Mouse (Mus musculus) hindbrain, embryonic 16.5 days (tissue): ENCODE results near the gene Ppp4r1. TPM values are rescaled to one million over a fixed set of nuclear protein-coding genes. Genes with fewer than 3 reads are reported as not detected.

Source experiments
- ATAC-seq: fragments of 200-750 bp; cut with Nextera tagmentation; 2 replicates; pipeline ENCODE4 v1.8.0; 2017; ENCODE audit warnings: moderate TSS enrichment, moderate library complexity
- H3K27ac ChIP-seq: fragments of 300-500 bp; sonication (generic); 2 replicates; pipeline ENCODE4 v1.5.1; 2014; ENCODE audit warnings: low read depth, mild to moderate bottlenecking, control low read depth, low read length, moderate library complexity
- H3K27me3 ChIP-seq: fragments of 300-500 bp; sonication (generic); replicated peaks from 2 replicates; pipeline ENCODE4 v1.6.1; 2014; ENCODE audit warnings: low read length; ENCODE audit not compliant: control insufficient read depth, insufficient read depth
- H3K36me3 ChIP-seq: fragments of 300-500 bp; sonication (generic); 2 replicates; pipeline ENCODE4 v1.6.1; 2014; ENCODE audit warnings: mild to moderate bottlenecking, low read length, moderate library complexity, mixed read lengths; ENCODE audit not compliant: control insufficient read depth, insufficient read depth
- H3K4me1 ChIP-seq: fragments of 300-500 bp; sonication (generic); 2 replicates; pipeline ENCODE4 v1.6.1; 2014; ENCODE audit warnings: low read depth, low read length; ENCODE audit not compliant: control insufficient read depth, insufficient read depth
- H3K4me2 ChIP-seq: fragments of 300-500 bp; sonication (generic); 2 replicates; pipeline ENCODE4 v1.6.1; 2014; ENCODE audit warnings: mild to moderate bottlenecking, low read length, control low read depth, moderate library complexity
- H3K4me3 ChIP-seq: fragments of 300-500 bp; sonication (generic); 2 replicates; pipeline ENCODE4 v1.5.1; 2014; ENCODE audit warnings: mild to moderate bottlenecking, low read length, control low read depth, moderate library complexity
- H3K9ac ChIP-seq: fragments of 300-500 bp; sonication (generic); 2 replicates; pipeline ENCODE4 v1.6.1; 2014; ENCODE audit warnings: low read depth, mild to moderate bottlenecking, control low read depth, low read length, moderate library complexity
- H3K9me3 ChIP-seq: fragments of 300-500 bp; sonication (generic); 2 replicates; pipeline ENCODE4 v1.6.1; 2014; ENCODE audit warnings: mild to moderate bottlenecking, low read length, moderate library complexity; ENCODE audit not compliant: control insufficient read depth
- WGBS: fragments of 180-500 bp; shearing (Covaris S2); extraction: QIAGEN DNeasy Blood & Tissue Kit; methylation state at CpG from one replicate; pipeline ENCODE4 v1.1.7; 2014; 5-methylcytosine and 5-hydroxymethylcytosine counted together
- polyA plus RNA-seq: library from polyadenylated mRNA; unstranded; fragments of >200 nt; fragmentation: Nextera tagmentation; extraction: Ambion mirVana; gene quantifications from 2 replicates; pipeline ENCODE4 v1.2.1, GENCODE M21; 2015

Ppp4r1 gene
- polyA plus RNA-seq, 1 experiment from 2014 or later, result 37.1 TPM

DNA sequence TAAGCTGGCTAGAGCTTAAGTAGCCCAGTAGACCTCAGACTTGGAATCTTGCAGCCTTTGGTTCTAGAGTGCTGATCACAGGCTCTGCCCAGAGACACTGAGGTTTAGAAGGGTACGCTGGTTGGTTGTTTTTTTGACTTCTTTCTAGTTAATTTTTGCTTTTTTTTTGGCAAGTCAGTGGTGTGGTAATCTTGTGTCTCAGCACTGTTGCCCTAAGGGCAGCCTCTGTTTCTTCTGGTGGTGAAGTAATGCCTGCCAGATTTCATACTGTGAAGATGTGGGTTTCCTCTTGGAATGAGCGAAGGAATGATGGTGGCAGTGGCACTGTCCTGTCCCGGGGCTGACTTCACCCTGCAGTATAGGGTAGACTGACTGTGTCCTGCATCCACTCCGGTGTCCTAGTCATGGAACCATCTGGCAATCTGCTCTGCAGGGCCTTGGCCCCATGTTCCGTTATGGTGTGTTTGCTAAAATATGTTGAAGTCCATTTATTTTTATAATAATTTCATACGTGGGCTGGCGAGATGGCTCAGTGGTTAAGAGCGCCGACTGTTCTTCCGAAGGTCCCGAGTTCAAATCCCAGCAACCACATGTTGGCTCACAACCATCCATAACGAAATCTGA, 11.0 kb downstream of the Ppp4r1 start:
- H3K4me1 ChIP-seq, result peaks cover 4% of the 10 kb centered on the region; the same call in 1 of the 2 replicates
- WGBS, result 94% methylated on average over 12 of the region's 12 CpGs

DNA sequence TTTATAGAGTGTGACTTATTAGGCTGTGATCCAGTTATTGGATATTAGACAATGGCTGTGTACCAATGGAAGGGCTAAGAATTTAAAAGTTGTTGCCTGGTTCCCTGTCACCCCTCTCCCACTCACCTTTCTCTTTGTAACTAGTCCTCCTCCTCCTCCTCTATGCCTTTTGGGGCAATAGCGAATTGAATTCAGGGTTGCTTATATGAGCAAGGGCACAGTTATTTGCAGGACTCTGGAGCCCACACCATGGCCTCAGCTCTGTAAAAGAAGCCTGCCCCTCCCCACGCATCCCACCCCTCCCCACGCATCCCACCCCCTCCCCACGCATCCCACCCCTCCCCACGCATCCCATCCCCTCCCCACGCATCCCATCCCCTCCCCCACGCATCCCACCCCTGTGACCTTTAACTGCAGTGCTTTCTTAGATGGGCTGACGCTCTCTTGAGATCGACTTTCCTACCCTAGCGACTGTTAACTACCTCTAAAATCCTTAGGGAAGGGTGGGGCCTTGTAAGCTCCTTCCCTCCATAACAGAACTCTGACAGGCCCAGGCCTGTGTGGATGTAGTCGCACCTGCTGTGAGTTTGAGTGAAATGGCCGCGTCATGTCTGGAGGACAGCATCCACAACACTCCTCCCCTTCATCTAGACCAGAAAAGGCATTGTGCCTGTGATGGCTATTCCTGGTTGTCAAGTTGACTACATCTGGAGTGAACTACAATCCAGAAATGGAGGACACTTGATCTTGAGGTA, 11.9 kb downstream of the Ppp4r1 start:
- no peak for ATAC-seq
- no peaks in the 10 kb centered on the region for H3K36me3 ChIP-seq
- 88% methylated on average over 13 of the region's 13 CpGs for WGBS
- H3K9me3 ChIP-seq, result no peaks in the 10 kb centered on the region
- H3K27me3 ChIP-seq, result no peaks in the 10 kb centered on the region
- H3K9ac ChIP-seq, result no peak overlapping the region
- no peak overlapping the region for H3K27ac ChIP-seq
- no peak overlapping the region for H3K4me2 ChIP-seq
- H3K4me1 ChIP-seq, result peaks cover 2% of the 10 kb centered on the region; the same call in 1 of the 2 replicates
- no peak overlapping the region for H3K4me3 ChIP-seq

More for the DNA sequence above, 11.0 kb downstream of the Ppp4r1 start:
- Histone ChIP-seq H3K27me3 (no peaks in the 10 kb centered on the region), H3K36me3 (no peaks in the 10 kb centered on the region), H3K27ac (no peak overlapping the region), H3K9me3 (no peaks in the 10 kb centered on the region), H3K4me3 (no peak overlapping the region), H3K9ac (no peak overlapping the region), H3K4me2 (no peak overlapping the region)
- ATAC-seq, result no peak

DNA sequence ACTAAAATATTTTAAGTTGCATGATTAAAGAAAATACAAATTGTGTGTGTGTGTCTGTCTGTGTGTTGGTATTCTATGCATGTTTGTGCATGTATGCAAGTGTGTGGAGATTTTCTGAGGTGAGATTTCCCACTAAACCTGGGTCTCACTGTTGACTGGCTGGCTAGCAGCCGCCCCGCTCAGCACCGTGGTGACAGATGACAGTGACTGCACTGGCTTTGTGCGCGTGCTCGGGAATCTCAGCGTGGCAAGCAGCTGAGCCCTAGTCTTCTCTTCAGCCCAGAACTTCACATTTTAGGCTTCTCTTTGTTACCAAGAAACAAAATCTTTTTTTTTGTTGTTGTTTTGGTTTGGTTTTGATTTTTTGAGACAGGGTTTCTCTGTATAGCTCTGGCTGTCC, 13.7 kb downstream of the Ppp4r1 start:
- Histone ChIP-seq H3K4me3 (no peak overlapping the region), H3K36me3 (no peaks in the 10 kb centered on the region), H3K27ac (no peak overlapping the region), H3K4me2 (no peak overlapping the region), H3K9ac (no peak overlapping the region), H3K27me3 (no peaks in the 10 kb centered on the region), H3K4me1 (peaks cover 2% of the 10 kb centered on the region; the same call in 1 of the 2 replicates), H3K9me3 (no peaks in the 10 kb centered on the region)
- WGBS, result 46% methylated on average over 7 of the region's 7 CpGs
- ATAC-seq, result no peak

DNA sequence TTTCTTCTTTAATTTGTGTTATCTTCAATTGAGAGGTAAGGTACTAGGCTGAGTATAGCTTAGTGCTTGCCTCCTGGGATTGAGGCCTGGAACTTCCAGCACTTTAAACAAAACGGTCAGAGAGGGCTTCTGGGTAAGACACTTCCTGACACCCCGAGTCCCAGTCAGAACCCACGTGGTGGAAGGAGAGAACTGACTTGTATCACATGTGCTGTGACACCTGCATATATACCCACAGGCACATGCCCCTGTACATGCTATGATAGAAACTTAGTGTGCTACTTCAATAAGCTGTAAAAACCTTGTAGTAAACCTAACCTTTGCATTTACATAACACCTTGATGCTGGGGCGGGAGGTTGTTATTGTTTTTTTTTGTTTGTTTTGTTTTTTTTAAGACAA, 16.1 kb downstream of the Ppp4r1 start:
- H3K9ac ChIP-seq, result no peak overlapping the region
- H3K4me1 ChIP-seq, result peaks cover 3% of the 10 kb centered on the region; the same call in 1 of the 2 replicates
- 80% methylated on average over 4 of the region's 4 CpGs for WGBS
- H3K27ac ChIP-seq, result no peak overlapping the region
- no peak for ATAC-seq
- no peaks in the 10 kb centered on the region for H3K9me3 ChIP-seq
- no peak overlapping the region for H3K4me2 ChIP-seq
- H3K36me3 ChIP-seq, result no peaks in the 10 kb centered on the region
- no peaks in the 10 kb centered on the region for H3K27me3 ChIP-seq
- H3K4me3 ChIP-seq, result no peak overlapping the region

DNA sequence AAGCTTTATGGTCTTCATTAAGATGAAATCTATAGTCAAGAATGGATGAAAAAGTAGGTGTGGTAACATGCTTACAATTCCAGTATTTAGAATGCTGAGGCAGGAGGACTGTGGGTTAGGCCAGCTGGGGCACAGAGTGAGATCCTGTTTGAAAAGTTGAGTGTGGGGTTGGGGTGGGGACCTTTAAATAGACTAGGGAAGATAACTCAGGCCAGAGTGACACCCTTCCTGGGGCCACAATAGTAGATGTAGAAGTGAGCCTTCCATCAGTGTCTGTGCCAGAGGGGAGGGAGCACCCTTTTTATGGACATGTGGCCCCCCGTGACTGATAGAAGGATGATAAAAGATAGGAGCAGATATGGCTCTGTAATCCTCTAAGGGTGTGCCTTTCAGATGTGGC, 17.0 kb downstream of the Ppp4r1 start:
- Histone ChIP-seq H3K4me2 (no peak overlapping the region), H3K36me3 (0 out of 2 replicates have a peak, but pooled peaks cover 2% of the 10 kb centered on the region), H3K4me1 (peaks cover 3% of the 10 kb centered on the region; the same call in 1 of the 2 replicates), H3K27ac (no peak overlapping the region), H3K9ac (no peak overlapping the region), H3K9me3 (no peaks in the 10 kb centered on the region), H3K4me3 (no peak overlapping the region), H3K27me3 (no peaks in the 10 kb centered on the region)
- whole genome bisulfite sequencing, result 90% methylated on average over 1 of the region's 1 CpGs
- ATAC-seq, result no peak

DNA sequence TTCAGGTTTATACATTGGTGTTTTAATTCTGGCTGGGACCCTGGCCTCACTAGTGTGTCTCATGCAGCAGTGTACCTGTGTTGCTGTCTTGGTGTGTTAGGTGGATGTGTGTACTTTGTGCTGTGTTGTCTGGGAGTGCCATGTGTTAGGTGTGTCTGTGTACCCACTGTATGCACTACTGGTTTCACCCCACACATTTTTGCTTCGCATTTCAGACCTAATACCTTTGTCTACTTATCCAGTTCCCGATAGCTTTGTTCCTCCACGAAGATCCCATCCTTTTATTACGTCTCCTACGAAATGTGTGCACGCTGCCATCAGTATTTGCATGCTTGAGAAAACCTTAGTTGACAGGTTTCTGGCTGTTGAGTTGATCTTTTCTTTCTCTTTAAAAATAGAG, 18.1 kb downstream of the Ppp4r1 start:
- no peak for ATAC-seq
- Histone ChIP-seq H3K36me3 (0 out of 2 replicates have a peak, but pooled peaks cover 6% of the 10 kb centered on the region), H3K27ac (no peak overlapping the region), H3K27me3 (no peaks in the 10 kb centered on the region), H3K4me3 (no peak overlapping the region), H3K9ac (no peak overlapping the region), H3K9me3 (no peaks in the 10 kb centered on the region), H3K4me2 (no peak overlapping the region), H3K4me1 (peaks cover 3% of the 10 kb centered on the region; the same call in 1 of the 2 replicates)
- WGBS, result 84% methylated on average over 6 of the region's 6 CpGs

DNA sequence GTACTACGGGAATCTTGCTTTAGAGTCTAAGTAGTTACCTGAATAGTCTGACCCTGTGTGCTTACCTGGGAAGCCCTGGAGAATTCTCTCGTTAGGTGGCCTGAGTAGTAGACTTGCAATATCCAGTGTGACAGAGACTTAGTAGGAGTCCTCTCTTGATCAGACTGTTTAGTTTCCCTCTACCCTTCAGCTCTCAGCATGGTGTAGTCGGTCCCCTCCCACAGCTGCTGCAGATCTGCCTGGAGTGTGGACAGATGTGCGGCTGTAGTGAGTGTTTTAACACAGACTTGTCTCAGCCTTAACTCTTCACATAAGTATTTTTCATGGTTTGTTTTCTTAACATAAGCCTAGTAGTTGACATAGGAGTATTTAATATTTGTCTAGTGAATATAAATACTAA, 19.7 kb downstream of the Ppp4r1 start:
- no peak overlapping the region for H3K9ac ChIP-seq
- H3K4me3 ChIP-seq, result no peak overlapping the region
- 76% methylated on average over 4 of the region's 4 CpGs for WGBS
- no peaks in the 10 kb centered on the region for H3K9me3 ChIP-seq
- ATAC-seq, result no peak
- H3K4me1 ChIP-seq, result peaks cover 3% of the 10 kb centered on the region; the same call in 1 of the 2 replicates
- 0 out of 2 replicates have a peak, but pooled peaks cover 6% of the 10 kb centered on the region for H3K36me3 ChIP-seq
- H3K27me3 ChIP-seq, result no peaks in the 10 kb centered on the region
- H3K27ac ChIP-seq, result no peak overlapping the region
- no peak overlapping the region for H3K4me2 ChIP-seq

DNA sequence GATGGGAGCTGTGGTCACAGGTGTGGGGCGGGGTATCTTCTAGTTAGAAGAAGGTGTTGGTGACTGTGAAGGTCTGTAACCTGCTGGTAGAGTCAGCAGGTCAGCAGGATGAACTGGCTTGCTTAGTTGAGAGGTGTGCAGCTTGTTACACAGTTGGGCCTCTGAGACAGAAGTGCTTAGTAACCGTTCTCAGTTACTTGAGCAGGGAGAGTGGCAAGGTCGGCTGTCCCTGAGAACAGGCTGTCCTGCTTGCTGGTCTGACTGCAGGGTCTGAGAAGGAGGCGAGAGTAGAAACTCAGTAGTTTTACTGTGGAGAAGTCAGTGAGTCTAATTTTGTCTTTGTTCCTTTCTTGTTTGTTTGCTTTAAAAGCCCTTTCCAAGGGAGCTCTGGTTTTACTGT, 23.6 kb downstream of the Ppp4r1 start:
- no peaks in the 10 kb centered on the region for H3K9me3 ChIP-seq
- H3K27me3 ChIP-seq, result no peaks in the 10 kb centered on the region
- ATAC-seq, result no peak
- 0 out of 2 replicates have a peak, but pooled peaks cover 6% of the 10 kb centered on the region for H3K36me3 ChIP-seq
- H3K4me3 ChIP-seq, result no peak overlapping the region
- H3K4me2 ChIP-seq, result no peak overlapping the region
- WGBS, result 70% methylated on average over 4 of the region's 4 CpGs
- H3K27ac ChIP-seq, result no peak overlapping the region
- H3K4me1 ChIP-seq, result peaks cover 3% of the 10 kb centered on the region; the same call in 1 of the 2 replicates
- H3K9ac ChIP-seq, result no peak overlapping the region

DNA sequence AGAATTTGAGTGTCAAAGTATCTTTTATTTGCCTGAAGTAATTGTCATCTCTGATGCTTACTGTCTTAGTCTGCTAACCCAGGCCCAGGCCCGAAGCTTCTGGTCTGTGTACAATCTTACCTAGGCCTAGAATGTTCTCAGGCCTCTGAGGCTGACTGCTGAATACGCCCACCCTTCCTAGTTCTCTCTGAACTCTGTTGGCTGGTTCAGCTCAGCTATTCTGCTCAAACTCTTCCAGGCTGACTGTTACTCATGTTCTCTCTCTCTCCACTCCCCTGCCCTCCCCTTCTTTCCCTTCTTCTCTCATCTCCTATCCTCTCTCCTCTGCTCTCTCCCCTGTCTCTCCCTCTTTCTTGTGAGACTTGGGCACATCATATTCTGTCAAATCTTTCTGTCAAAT, 24.0 kb downstream of the Ppp4r1 start:
- Histone ChIP-seq H3K9me3 (no peaks in the 10 kb centered on the region), H3K4me1 (peaks cover 3% of the 10 kb centered on the region; the same call in 1 of the 2 replicates), H3K27ac (no peak overlapping the region), H3K9ac (no peak overlapping the region), H3K4me3 (no peak overlapping the region), H3K36me3 (0 out of 2 replicates have a peak, but pooled peaks cover 8% of the 10 kb centered on the region), H3K4me2 (no peak overlapping the region), H3K27me3 (no peaks in the 10 kb centered on the region)
- no peak for ATAC-seq
- WGBS, result 84% methylated on average over 2 of the region's 2 CpGs
